Mouse (Mus musculus) C2C12 (cell line): ENCODE data around the gene Ufsp1. TPM values are rescaled to one million over a fixed set of nuclear protein-coding genes. Genes with fewer than 3 reads are reported as not detected.
A peak's percentile ranks its signal among the peaks of the same experiment; 100 is the strongest.

Experiments used
- H3K27me3 ChIP-seq: one replicate; pipeline ENCODE4 v1.6.1; 2011; ENCODE audit not compliant: control insufficient read depth, insufficient read depth, insufficient read length
- H3K36me3 ChIP-seq: one replicate; pipeline ENCODE4 v1.6.1; 2011; ENCODE audit not compliant: control insufficient read depth, insufficient read depth
- H3K4me3 ChIP-seq: one replicate; pipeline ENCODE4 v1.5.1; 2011; ENCODE audit warnings: mild to moderate bottlenecking, control low read depth; ENCODE audit not compliant: poor library complexity, insufficient read depth, severe bottlenecking
- H3K79me2 ChIP-seq: one replicate; pipeline ENCODE4 v1.6.1; 2011; ENCODE audit not compliant: control insufficient read depth, insufficient read depth
- H3K79me3 ChIP-seq: one replicate; pipeline ENCODE4 v1.6.1; 2011; ENCODE audit warnings: low read depth, control low read depth
- H3ac ChIP-seq: one replicate; pipeline ENCODE3; 2011; ENCODE audit warnings: low read depth; ENCODE audit not compliant: control insufficient read depth, insufficient read length
- CEBPB ChIP-seq: IDR thresholded peaks from one replicate; pipeline ENCODE4 v1.6.1; 2011; ENCODE audit warnings: low read depth, mild to moderate bottlenecking, control low read depth, moderate library complexity
- CTCF ChIP-seq: IDR thresholded peaks from one replicate; pipeline ENCODE4 v1.5.1; 2011; ENCODE audit not compliant: control insufficient read depth, insufficient read depth, insufficient read length
- FOSL1 ChIP-seq: IDR thresholded peaks from one replicate; pipeline ENCODE4 v1.8.0; 2011; ENCODE audit warnings: mild to moderate bottlenecking, low read length; ENCODE audit not compliant: poor library complexity, insufficient read depth, severe bottlenecking
- MAX ChIP-seq: IDR thresholded peaks from one replicate; pipeline ENCODE4 v1.6.1; 2011; ENCODE audit warnings: mild to moderate bottlenecking, control low read depth
- MYOD1 ChIP-seq: IDR thresholded peaks from one replicate; pipeline ENCODE4 v1.6.1; 2011; ENCODE audit warnings: low read depth; ENCODE audit not compliant: control insufficient read depth, insufficient read length
- MYOG ChIP-seq: IDR thresholded peaks from one replicate; pipeline ENCODE4 v1.6.1; 2011; ENCODE audit not compliant: control insufficient read depth, insufficient read length; ENCODE audit errors: extremely low read depth
- USF1 ChIP-seq: IDR thresholded peaks from one replicate; pipeline ENCODE4 v1.6.1; 2011; ENCODE audit warnings: low read depth, mild to moderate bottlenecking, control low read depth, moderate library complexity
- polyA plus RNA-seq: library from polyadenylated mRNA; unstranded; fragments of >200 nt; fragmentation: generic; extraction: Trizol; gene quantifications from one replicate; pipeline ENCODE4 v1.2.1, GENCODE M21; 2012; ENCODE audit warnings: missing spikeins

The Ufsp1 gene
- polyA plus RNA-seq, 1 experiment: 10.6 TPM

GRCm38 (mm10) chr5:137313466-137314192, 19.2 kb downstream of the Ufsp1 start:
- Histone ChIP-seq H3K79me2 (peaks cover 44% of the 10 kb centered on the region), H3K79me3 (peaks cover 24% of the 10 kb centered on the region), H3K36me3 (peaks cover 31% of the 10 kb centered on the region), H3K4me3 (peak overlapping the region; percentile 72), H3K27me3 (no peaks in the 10 kb centered on the region), H3ac (peak overlapping the region; percentile 83)
- TF ChIP-seq MAX: no peak
- no peak for TF ChIP-seq FOSL1
- TF ChIP-seq CEBPB: peak; percentile 60
- TF ChIP-seq USF1: no peak

GRCm38 (mm10) chr5:137314193-137315083, 20.0 kb downstream of the Ufsp1 start, which contains the start of gene Trip6:
Gene Trip6 (minus strand): TSS chr5:137314404.
- Histone ChIP-seq H3K27me3 (no peaks in the 10 kb centered on the region), H3K79me2 (peaks cover 38% of the 10 kb centered on the region), H3ac (peak within 1 kb of the TSS; percentile 83), H3K79me3 (peaks cover 24% of the 10 kb centered on the region), H3K36me3 (peaks cover 23% of the 10 kb centered on the region), H3K4me3 (peak within 1 kb of the TSS; percentile 72)
- TF ChIP-seq MYOG: no peak
- peak; percentile 98 for TF ChIP-seq USF1
- TF ChIP-seq FOSL1: no peak
- TF ChIP-seq MYOD1: no peak
- no peak for TF ChIP-seq CEBPB
- no peak for TF ChIP-seq MAX

- peaks cover 24% of the 10 kb centered on the region for H3K79me3 ChIP-seq
- no peak overlapping the region for H3K4me3 ChIP-seq
- H3K36me3 ChIP-seq: peaks cover 15% of the 10 kb centered on the region
- peaks cover 30% of the 10 kb centered on the region for H3K79me2 ChIP-seq
- H3K27me3 ChIP-seq: no peaks in the 10 kb centered on the region
- no peak overlapping the region for H3ac ChIP-seq
- no peak for TF ChIP-seq USF1
- peak; percentile 7 for TF ChIP-seq CTCF
Observed at GRCm38 (mm10) chr5:137315084-137315903, 20.9 kb downstream of the Ufsp1 start.

- Histone ChIP-seq H3K36me3 (peaks cover 7% of the 10 kb centered on the region), H3K79me2 (peaks cover 15% of the 10 kb centered on the region), H3K79me3 (peaks cover 14% of the 10 kb centered on the region), H3K4me3 (no peak overlapping the region), H3K27me3 (no peaks in the 10 kb centered on the region), H3ac (no peak overlapping the region)
- TF ChIP-seq MYOD1: no peak
- TF ChIP-seq CTCF: no peak
- no peak for TF ChIP-seq USF1
- no peak for TF ChIP-seq MAX
- no peak for TF ChIP-seq CEBPB
- no peak for TF ChIP-seq FOSL1
- TF ChIP-seq MYOG: no peak
Observed at GRCm38 (mm10) chr5:137317361-137317760, 22.9 kb downstream of the Ufsp1 start.

GRCm38 (mm10) chr5:137318570-137318969, 24.1 kb downstream of the Ufsp1 start:
- TF ChIP-seq MAX (no peak), MYOG (no peak)
- peaks cover 7% of the 10 kb centered on the region for H3K36me3 ChIP-seq
- peaks cover 3% of the 10 kb centered on the region for H3K79me2 ChIP-seq
- no peaks in the 10 kb centered on the region for H3K27me3 ChIP-seq
- peaks cover 3% of the 10 kb centered on the region for H3K79me3 ChIP-seq
- no peak overlapping the region for H3ac ChIP-seq
- H3K4me3 ChIP-seq: no peak overlapping the region
